Mouse (Mus musculus) adrenal gland, adult 10 weeks (tissue): ENCODE measurements around the gene Lonrf3. TPM values are rescaled to one million over a fixed set of nuclear protein-coding genes. Genes with fewer than 3 reads are reported as not detected.

Experiments used
- polyA plus RNA-seq: library from polyadenylated mRNA; stranded (reverse); fragments of 350-450 nt; fragmentation: Illumina TruSeq; extraction: RNeasy Lipid Tissue Mini Kit (QIAGEN cat#74804); gene quantifications from one replicate; pipeline ENCODE4 v1.2.3, GENCODE M21; 2014; ENCODE audit warnings: low read depth, low replicate concordance

Lonrf3 gene
- 6.9 TPM for polyA plus RNA-seq

DNA sequence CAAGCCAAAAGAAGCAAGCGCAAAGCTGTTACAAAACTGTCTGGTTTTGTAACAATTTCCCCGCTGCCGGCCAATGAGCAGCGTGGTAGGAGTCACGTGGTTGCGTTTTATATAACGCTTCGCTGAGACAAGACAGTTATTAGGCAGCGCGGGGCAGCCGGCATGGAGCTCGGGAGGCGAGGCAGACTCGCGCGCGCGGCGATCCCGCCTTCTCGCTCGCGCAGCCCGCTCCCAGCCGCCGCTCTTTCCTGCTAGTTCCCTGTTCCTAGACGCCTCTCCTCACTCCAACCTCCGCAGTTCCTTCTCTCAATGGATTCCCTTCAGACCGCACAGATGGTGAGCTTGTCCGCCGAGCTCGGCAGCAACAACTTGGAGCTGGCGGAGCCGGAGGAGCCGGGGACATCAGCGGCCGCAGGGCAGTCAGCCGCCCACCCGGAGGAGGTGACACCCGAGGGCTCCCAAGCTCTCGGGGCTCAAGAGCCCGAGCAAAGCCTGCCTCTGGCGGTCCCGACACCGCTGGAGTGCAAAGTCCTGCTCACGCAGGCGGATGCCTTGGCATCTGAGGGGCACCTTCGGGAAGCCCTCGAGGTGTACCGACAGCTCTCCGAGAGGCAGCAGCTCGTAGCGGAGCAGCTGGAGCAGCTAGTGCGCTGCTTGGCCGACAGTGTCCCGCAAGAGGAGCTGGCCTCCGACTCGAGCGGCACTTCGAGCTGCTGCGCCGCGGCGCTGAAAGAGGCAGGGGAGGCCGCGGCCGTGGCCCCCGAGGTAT is at the start of gene Lonrf3:
Lonrf3 (plus strand) TSS at position 83 of the 769 bp plus-strand sequence.

DNA sequence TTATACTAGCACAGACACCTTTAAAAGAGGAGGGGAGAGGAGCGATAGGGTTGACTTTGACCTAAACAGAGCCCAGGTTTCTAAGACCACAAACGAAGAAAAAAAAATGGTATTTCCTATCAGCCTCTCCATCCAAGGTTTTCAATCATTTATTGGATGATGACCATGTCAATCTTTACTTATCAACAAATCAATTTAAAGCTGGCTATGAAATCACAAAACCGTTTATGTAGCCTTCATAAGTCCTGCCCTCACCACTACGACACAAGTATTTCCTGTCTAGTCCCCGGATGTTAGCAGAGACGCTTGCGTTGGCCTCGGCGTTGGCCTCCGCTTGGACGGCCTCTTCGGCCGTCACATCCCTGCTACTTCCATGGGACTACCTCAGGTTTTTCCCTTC is 72.8 kb downstream of the Lonrf3 start, which contains the start of gene Gm6268:
Gm6268 (plus strand) TSS at position 301 of the 400 bp plus-strand sequence.

Other genes with a start within 250 kb of the Lonrf3 start
- gene Il13ra1, start 216.2 kb upstream of the Lonrf3 start, polyA plus RNA-seq: 62.2 TPM
- gene Zcchc12, start 132.4 kb upstream of the Lonrf3 start, polyA plus RNA-seq: 4.3 TPM
- gene Gm6268, start 72.9 kb downstream of the Lonrf3 start, polyA plus RNA-seq: not detected
- 0.52 TPM for gene Gm14569, start 163.5 kb downstream of the Lonrf3 start, polyA plus RNA-seq